Mouse (Mus musculus) ES-E14 (cell line): ENCODE results near the gene Nme7.

Source experiments
- CHD2 ChIP-seq: IDR thresholded peaks from 2 replicates; pipeline ENCODE4 v1.6.1; 2014; ENCODE audit warnings: mild to moderate bottlenecking, low read depth, low read length, inconsistent platforms
- MAFK ChIP-seq: IDR thresholded peaks from 2 replicates; pipeline ENCODE4 v1.6.1; 2014; ENCODE audit warnings: mild to moderate bottlenecking, low read depth, low read length, inconsistent platforms; ENCODE audit not compliant: insufficient read depth
- ZC3H11A ChIP-seq: IDR thresholded peaks from 2 replicates; pipeline ENCODE4 v1.6.1; 2012; ENCODE audit warnings: low read depth, mild to moderate bottlenecking, inconsistent platforms, low read length, borderline replicate concordance

GRCm38 (mm10) chr1:164455614-164456013, 151.7 kb downstream of the Nme7 start:
- TF ChIP-seq MAFK = no peak
- no peak for TF ChIP-seq ZC3H11A
- TF ChIP-seq CHD2 = no peak
